Mouse (Mus musculus): Measurements from ENCODE around the gene Ttc8.

- TF ChIP-seq CTCF (IDR thresholded peaks at IDR 0.05; ENCODE audit: insufficient read depth, low read depth, low read length) = no peak
- TF ChIP-seq POLR2A (IDR thresholded peaks at IDR 0.05; ENCODE audit: insufficient read depth, low read depth, low read length) = no peak
Measured at GRCm38 (mm10) chr12:98899676-98900075, 20.7 kb upstream of the Ttc8 start.

Data from olfactory bulb, adult 2 months (tissue).